Mouse (Mus musculus) urinary bladder, postnatal 4 days (tissue): ENCODE measurements around the gene Dbi.
A peak's percentile ranks its signal among the peaks of the same experiment; 100 is the strongest.

ENCODE experiments used
- DNase-seq, 2 experiments: peaks; one replicate each; pipeline ENCODE4 v3.0.0; 2021 to 2022; ENCODE audit warnings: low spot score in 2 of 2

The Dbi gene

GRCm38 (mm10) chr1:120120969-120121811 lies at the start of gene Dbi, which contains the start of gene 3110009E18Rik:
Gene Dbi, minus strand, starts transcription at chr1:120121078.
Gene 3110009E18Rik, plus strand, starts transcription at chr1:120121187.
- DNase-seq, result peak; percentile 97 to 98

DNA sequence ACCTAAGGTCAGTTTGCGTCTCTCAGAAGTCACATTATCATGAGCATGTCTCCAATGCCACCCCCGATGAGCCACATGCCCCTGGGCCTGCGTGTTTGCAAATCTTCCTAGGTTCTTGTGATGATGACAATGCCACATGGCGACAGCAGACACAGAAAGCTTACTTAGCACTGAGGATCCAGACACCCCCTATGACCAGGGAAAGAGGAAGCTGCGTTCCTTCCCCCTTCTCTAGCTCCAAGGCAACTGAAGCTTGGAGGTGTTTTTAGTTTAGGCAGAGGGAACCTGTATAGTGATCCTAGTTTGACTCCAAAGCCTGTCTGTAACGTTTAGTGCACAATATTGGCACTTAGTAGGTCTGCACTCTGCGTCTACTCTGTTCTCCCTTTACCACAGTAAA lies 49.4 kb upstream of the Dbi start:
- no peak for DNase-seq

DNA sequence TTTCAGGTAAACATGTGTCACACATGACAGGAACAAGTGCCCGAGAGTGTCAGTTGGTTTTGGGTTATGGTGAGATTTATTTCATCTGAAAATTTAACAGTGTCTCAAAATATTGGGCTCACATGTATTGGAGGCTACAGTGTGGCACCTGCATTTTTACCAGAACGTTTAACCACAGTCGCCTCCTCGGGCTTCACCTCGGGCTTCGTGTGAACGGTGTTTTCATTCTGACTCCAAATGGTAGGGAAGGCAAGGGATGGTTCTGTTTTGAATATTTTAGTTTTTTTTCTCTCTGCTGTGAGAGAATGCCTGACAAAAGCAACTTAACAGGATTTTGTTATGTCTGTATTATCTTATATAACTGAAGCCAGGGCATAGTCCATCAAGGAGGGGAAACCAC lies 47.8 kb upstream of the Dbi start:
- DNase-seq, result no peak

GRCm38 (mm10) chr1:120168016-120168415 lies 47.1 kb upstream of the Dbi start:
- DNase-seq, result no peak

DNA sequence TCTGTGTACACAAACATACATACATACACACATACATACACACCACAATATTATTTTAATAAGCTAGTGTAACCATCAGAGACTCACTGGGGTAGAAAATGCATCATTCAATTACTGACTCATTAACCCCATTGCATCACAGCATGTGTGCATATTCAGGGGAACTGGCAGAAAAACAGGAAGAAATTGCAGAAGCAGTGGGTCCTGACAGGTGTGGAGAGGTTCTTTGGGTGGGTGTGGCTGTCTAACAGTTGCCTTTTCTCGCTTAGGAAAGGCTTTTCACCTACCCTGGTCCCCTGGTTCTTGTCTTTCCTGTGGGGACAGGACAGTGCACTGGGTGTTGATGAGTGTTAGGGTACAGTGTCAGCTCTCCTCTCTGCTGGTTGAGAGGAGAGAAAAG lies 41.7 kb upstream of the Dbi start:
- no peak for DNase-seq

GRCm38 (mm10) chr1:120161502-120161901 lies 40.6 kb upstream of the Dbi start:
- DNase-seq, result no peak

- no peak for DNase-seq
Observed at GRCm38 (mm10) chr1:120158474-120159127, 37.7 kb upstream of the Dbi start.

GRCm38 (mm10) chr1:120155325-120155724 lies 34.4 kb upstream of the Dbi start:
- DNase-seq, result no peak

DNA sequence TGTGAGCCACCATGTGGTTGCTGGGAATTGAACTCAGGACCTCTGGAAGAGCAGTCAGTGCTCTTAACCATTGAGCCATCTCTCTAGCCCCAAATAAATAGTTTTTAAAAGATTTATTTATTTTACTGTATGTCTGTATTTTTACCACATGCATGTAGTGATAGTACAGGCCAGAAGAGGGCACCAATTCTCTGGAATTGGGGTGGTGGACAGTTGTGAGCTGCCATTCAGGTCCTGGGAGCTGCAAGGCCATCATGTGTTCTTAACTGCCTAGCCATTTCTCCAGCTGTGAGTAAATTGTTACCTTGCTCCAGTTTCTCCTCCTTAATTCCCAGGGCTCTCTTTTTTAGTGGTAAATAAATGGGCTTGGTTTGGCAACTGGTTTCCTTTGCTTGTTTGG lies 33.4 kb upstream of the Dbi start:
- no peak for DNase-seq

GRCm38 (mm10) chr1:120146994-120147393 lies 26.1 kb upstream of the Dbi start:
- no peak for DNase-seq

- no peak for DNase-seq
Observed at GRCm38 (mm10) chr1:120145527-120146216, 24.8 kb upstream of the Dbi start.

DNA sequence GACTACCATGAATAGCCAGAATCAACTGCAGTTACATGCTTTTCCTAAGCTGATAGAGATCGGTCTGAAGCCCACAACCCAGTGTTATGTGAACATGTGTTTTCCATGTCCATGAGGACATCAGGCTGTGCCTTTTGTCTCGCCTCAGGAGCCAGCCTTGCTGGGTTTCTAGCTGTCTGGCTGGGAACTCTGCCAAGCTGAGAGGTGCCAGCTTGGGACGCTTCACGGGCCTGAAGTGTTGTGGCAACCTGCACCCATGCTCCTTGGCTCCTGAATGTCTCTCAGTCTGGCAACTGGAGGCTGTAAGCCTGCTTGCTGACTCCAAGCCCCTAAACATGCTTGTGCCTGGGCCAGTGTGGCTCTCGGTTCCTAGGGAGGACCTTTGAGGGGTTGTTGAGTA lies 21.7 kb upstream of the Dbi start:
- DNase-seq, result no peak

GRCm38 (mm10) chr1:120140144-120140693 lies 19.3 kb upstream of the Dbi start:
- DNase-seq, result no peak

GRCm38 (mm10) chr1:120138923-120139540 lies 18.2 kb upstream of the Dbi start:
- no peak for DNase-seq

- no peak for DNase-seq
Observed at GRCm38 (mm10) chr1:120135934-120136786, 15.3 kb upstream of the Dbi start.

GRCm38 (mm10) chr1:120132376-120132775 lies 11.5 kb upstream of the Dbi start:
- DNase-seq, result no peak

DNA sequence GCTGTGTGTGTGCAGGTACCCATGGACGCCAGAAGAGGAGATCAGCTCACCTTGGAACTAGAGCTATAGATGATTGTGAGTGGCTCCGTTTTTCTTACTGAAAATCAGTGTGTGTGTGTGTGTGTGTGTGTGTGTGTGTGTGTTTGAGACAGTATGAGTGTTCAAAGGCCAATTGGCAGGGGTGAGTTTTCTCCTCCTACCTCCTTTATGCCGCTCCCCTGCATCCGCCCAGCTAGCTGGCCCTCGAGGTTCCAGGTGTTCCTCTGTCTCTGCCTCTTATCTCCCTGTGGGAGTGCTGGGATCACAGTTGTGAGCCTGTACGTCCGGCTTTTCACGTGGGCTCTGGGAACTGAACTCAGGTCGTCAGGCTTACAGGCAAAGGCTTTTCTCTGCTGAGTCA lies 5.4 kb upstream of the Dbi start:
- DNase-seq, result no peak

GRCm38 (mm10) chr1:120125471-120125870 lies 4.6 kb upstream of the Dbi start:
- DNase-seq, result no peak

DNA sequence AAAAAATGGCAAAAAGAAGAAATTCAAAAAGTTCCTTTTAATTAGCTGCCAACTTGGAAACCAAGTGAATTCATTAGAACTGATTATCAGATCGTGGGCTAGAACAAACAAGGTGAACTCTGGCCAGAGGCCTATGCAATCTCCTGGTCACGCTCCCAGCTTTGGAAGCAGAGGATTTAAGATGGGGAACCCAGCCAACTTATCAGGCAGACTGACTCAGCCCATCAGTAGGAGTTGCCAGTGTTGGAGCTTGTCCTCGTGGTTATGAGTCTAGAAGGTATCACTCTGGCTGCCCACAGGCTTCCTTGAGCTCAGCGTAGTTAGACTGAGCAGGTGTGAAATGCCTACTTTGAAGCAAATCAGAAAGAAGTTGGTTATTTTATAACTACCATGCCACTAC lies 4.0 kb upstream of the Dbi start:
- DNase-seq, result no peak

DNA sequence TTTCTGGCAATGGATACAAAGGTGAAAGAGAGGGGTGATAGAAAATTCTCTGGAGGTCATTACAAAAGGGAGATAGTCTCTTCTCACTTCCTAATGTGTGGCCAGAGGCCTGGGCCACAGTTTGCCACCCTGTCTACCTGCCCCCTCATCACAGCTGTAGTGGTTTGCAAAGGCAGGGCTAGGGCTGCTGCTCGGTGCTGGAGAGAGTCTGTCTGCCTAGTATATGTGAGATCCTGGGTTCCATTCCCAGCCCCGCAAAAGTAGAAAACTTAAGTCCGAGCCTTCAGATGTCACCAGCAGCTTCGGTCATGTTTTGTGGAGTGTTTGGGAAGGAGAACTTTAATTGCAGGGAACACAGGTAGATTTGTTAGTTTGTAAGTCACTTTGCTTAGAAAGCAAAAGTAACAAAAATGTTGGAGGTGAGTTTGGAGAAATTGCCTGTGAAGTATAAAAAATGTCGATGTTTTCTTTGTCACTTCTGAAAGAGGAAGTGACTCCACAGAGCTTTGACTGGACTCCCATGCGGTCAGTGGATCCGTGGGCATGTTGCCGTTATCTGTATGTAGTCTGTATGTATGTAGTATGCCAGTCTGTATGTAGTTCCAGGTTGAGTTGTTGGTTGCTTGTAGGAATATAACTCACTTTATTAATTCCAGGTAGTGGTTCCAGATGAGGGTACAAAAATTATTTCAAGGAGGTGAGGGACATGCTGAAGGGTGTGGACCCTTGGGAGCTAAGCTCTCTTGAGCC lies 1.9 kb upstream of the Dbi start:
- DNase-seq, result no peak
